Mouse (Mus musculus) CH12F3 (cell line): Measurements from ENCODE around the gene Fbxo7.

Experiments used
- in situ Hi-C: fragments of 300-500 bp; cut with MboI; formaldehyde crosslinking; loops from 2 replicates; pipeline ENCODE4 v1.14.3; 2020; ENCODE audit warnings: low sequenced_read_pairs

Gene Fbxo7

DNA sequence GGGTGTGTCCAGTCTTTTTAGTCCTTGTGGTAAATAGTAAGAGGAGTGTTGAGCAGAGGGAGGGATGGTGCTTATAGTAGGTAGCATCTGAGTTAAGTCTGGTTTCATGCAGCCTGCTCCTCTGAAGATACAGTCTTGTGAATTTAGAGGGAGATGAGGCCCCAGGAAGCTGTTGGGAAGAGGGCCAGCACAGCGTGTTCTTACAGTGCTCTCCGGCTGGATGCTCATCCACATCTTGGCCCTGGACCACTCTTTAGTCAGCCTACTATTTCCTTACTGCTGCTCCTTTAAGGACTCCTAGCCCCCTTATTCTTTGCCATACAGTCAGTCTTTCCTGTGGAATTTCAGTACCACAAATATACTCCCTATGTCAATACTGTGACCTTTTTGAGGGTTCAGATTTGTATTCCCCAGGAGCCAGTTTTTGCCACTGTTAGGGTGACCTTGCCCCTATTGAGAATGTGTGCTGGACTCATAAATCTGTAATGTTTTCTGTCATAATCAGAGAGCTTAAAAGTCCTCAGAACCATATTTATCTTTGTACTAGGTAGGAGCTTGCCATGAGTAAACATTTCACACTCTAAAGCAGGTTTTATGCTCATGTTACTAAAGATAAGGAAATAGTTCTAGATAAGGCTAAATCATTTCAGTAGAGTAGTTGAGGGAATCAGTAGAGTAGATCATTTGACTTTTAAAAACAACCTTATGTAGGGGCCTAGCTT lies 12.4 kb downstream of the Fbxo7 start:
- in situ Hi-C loops: no loop called here

- in situ Hi-C loops: no loop called here
These were observed 21.9 kb downstream of the Fbxo7 start for GRCm38 (mm10) chr10:86043651-86044050.

GRCm38 (mm10) chr10:86044066-86044465 lies 22.3 kb downstream of the Fbxo7 start:
- in situ Hi-C loops: no loop called here

DNA sequence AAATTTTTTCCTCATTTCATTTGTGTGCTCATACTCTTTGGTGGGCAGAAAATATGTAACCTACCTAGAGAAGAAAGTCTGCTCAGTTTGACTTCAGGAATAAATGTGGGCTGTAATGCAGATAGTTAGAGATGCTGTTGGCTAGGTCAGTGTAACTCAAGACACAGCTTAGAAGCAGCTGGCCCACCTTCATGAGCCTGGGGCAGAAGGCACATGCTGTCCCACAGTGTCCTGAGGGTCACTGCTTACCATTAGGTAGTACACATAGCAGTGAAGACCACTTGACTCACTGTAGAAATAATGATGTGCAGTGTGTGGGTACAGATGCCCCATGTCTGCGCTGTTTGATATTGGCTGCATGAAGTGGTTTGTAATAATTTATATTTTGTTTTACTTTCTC lies 24.6 kb downstream of the Fbxo7 start:
- in situ Hi-C loops: no loop called here

- in situ Hi-C loops: no loop called here
These were observed 26.0 kb downstream of the Fbxo7 start for GRCm38 (mm10) chr10:86047786-86048185.

DNA sequence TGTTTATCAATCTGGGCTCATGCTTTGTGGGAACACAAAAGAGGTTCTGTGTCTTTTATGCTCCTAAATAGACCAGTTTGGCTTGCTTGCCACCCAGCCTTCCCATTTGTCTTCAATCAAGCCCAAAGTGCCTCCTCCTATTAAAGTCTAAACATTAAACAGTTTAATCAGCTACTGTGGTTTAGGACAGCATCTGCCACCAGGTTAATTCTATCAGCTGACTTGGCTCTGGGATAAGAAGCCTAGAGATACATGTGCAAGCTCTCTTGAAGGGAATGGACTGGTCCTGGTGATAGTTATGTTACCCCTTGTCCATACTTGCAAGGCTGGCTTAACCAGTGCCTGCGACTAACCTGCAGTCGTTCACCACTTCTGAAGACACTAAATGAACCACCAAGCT lies 28.8 kb downstream of the Fbxo7 start:
- in situ Hi-C loops: no loop called here

GRCm38 (mm10) chr10:86052818-86053522 lies 31.2 kb downstream of the Fbxo7 start:
- in situ Hi-C loops: no loop called here

GRCm38 (mm10) chr10:86056297-86056903 lies 34.6 kb downstream of the Fbxo7 start:
- in situ Hi-C loops: no loop called here

- in situ Hi-C loops: no loop called here
These were observed 35.5 kb downstream of the Fbxo7 start for GRCm38 (mm10) chr10:86057286-86057685.

- in situ Hi-C loops: no loop called here
These were observed 35.9 kb downstream of the Fbxo7 start for GRCm38 (mm10) chr10:86057712-86058111.

DNA sequence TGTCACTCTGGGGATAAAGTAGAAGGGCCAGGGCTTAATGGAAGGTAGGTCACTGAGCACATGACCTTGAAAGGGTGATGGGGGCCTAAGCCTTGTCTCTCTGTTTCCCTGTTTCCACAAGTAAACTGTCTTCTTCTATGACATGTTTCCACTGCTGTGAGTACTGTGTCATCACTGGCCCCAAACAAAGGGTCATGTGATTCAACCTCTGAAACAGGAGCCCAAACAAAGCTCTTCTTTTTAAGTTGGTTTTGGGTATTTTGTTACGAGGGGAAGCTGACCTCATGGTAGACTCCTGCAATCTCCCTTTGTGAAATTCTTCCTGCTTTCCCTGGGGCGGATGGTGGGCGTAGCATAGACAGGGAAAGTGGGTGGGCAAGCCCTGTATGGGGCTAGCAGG lies 38.5 kb downstream of the Fbxo7 start:
- in situ Hi-C loops: no loop called here

DNA sequence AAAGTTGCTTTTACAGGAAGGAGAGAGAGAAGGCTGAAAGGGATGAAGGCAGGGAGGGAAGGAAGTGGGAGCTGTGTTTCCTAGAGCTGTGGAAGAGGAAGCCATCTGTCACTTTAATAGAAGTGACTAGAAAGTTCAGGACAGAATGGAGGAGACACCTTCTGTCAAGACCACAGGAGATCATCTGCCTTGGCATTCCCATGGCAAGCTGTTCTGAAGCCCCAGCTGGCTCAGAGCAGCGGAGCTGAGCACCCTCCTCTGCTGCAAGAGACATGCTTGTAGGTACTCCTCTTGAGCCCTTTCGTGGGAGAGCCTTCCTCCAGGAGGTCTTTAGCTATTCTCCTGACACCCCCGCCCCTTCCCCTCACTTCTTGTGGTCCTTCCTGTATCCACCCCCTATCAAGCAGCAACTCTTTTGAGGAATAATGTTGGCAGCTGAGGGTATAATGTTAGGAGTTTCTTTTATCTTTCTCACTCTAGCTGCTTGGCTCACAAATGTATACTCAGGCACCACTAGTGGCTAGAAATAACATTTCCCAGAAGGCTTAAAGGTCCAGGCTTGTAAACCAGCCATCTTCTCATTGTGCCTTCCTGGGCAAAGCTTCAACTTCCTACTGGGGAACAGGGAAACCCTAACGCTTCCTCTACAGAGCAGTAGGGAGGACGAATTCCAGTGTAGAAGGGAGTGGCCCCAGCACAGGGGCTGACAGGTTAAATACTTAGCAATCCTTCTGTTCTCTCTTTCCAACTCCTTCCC lies 40.7 kb downstream of the Fbxo7 start:
- in situ Hi-C loops: no loop called here

- in situ Hi-C loops: no loop called here
These were observed 41.2 kb downstream of the Fbxo7 start for GRCm38 (mm10) chr10:86063018-86063384.

GRCm38 (mm10) chr10:86064937-86065336 lies 43.2 kb downstream of the Fbxo7 start:
- in situ Hi-C loops: no loop called here

DNA sequence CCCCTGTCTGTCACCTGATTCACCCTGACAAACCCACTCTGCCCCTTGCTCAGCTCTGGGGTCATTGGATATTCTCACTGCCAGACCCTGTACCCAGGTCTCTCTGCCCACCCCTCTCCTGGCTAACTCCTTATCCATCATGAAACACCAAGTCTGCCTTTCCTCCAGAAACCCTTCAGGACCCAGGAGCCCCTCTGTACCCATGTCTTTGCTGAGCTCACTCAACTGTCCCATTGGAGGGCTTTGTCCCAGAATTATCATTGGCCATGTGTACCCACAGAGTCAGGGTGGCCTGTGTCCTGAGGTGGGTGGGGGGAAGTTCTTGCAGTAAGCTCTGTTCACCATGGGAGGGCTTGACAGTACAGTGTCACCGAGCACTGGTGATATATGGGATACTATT lies 43.9 kb downstream of the Fbxo7 start:
- in situ Hi-C loops: no loop called here

DNA sequence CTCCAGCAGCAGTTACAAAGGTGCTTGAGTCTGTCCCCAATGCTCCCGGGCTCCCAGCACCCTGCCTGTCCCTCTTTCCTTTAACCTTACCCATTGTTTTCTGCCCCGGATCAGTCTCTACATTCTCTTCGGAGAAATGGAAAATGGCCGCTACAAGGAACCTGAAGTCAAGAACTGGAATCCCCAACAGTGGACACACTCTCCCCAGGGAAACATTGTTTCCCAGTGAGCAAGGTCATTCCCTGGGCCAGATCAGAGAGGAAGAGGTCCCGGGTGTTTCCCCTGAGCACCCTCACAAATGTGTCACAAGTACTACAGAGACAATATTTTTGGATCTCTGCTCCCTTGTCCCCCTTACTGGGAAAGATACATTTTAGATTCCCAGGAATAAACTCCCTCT lies 44.9 kb downstream of the Fbxo7 start:
- in situ Hi-C loops: no loop called here

DNA sequence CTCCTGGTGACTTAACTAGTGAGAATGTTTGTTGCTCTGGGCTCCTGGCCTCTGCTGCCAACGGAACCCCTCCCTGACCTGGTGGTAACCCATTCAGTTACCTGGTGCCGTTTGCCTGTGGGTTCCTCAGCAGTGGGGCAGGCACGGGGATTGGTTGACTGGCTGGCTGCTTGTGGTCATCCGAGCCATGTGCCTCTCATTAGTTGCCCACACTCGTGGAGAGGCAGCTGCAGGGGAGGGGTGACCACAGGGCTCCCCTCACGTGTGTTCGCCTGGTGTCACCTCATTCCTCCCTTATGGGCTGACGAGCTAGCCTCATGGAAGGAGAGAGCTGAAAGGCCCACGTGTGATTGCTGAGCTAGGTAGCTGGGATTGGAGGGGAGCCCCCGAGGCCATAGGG lies 46.1 kb downstream of the Fbxo7 start:
- in situ Hi-C loops: no loop called here

DNA sequence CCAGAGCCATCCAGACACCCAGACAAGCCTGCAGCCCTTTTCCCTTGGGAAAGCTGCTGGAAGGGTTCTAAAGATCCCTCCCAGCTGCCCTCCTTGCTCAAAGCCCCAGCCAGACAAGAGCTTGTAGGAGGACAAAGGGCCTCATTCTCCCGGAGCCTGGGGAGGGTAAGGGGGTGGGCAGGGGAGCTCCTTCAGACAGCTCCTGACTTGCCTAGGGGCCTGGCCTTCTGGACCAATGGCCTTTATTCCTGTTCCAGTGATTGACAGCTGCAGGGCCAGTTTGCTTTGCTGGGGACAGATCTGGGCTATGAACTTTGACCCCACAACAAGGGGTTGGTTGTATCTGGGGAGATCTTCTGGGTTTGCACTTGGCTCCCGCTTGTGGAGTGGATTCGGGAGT lies 47.6 kb downstream of the Fbxo7 start:
- in situ Hi-C loops: no loop called here

GRCm38 (mm10) chr10:86070751-86071150 lies 49.0 kb downstream of the Fbxo7 start:
- in situ Hi-C loops: loop anchor here (10.0 kb wide), 1 partner anchor 374 kb away; no protein-coding TSS in a partner anchor

- in situ Hi-C loops: loop anchor here (10.0 kb wide), 1 partner anchor 371 kb away; no protein-coding TSS in a partner anchor
These were observed 52.4 kb downstream of the Fbxo7 start for GRCm38 (mm10) chr10:86074134-86074533.
